Mouse (Mus musculus) embryonic facial prominence, embryonic 15.5 days (tissue): ENCODE measurements around the gene Gm21103. TPM values are rescaled to one million over a fixed set of nuclear protein-coding genes. Genes with fewer than 3 reads are reported as not detected.
"Not testable (repeated sequence)": the region's sequence is repeated elsewhere in the genome, so short reads cannot be mapped to it uniquely, and the experiment has no call there.

Source experiments
- ATAC-seq: fragments of 200-750 bp; cut with Nextera tagmentation; 2 replicates; pipeline ENCODE4 v1.8.0; 2017; ENCODE audit warnings: low read depth, moderate TSS enrichment; ENCODE audit not compliant: insufficient number of reproducible peaks, low FRiP score, low TSS enrichment
- H3K27ac ChIP-seq: fragments of 300-500 bp; sonication (generic); replicated peaks from 2 replicates; pipeline ENCODE4 v1.5.1; 2015; ENCODE audit warnings: mild to moderate bottlenecking, inconsistent platforms
- H3K27me3 ChIP-seq: fragments of 300-500 bp; sonication (generic); 2 replicates; pipeline ENCODE4 v1.6.1; 2015; ENCODE audit warnings: inconsistent platforms
- H3K36me3 ChIP-seq: fragments of 300-500 bp; sonication (generic); 2 replicates; pipeline ENCODE4 v1.6.1; 2015; ENCODE audit warnings: mild to moderate bottlenecking, inconsistent platforms
- H3K4me1 ChIP-seq: fragments of 300-500 bp; sonication (generic); 2 replicates; pipeline ENCODE4 v1.6.1; 2015; ENCODE audit warnings: inconsistent platforms
- H3K4me2 ChIP-seq: fragments of 300-500 bp; sonication (generic); replicated peaks from 2 replicates; pipeline ENCODE4 v1.6.1; 2015; ENCODE audit warnings: mild to moderate bottlenecking, inconsistent platforms
- H3K4me3 ChIP-seq: fragments of 300-500 bp; sonication (generic); replicated peaks from 2 replicates; pipeline ENCODE4 v1.5.1; 2015; ENCODE audit warnings: mild to moderate bottlenecking, inconsistent platforms
- H3K9ac ChIP-seq: fragments of 300-500 bp; sonication (generic); 2 replicates; pipeline ENCODE4 v1.6.1; 2015; ENCODE audit warnings: inconsistent platforms
- H3K9me3 ChIP-seq: fragments of 300-500 bp; sonication (generic); replicated peaks from 2 replicates; pipeline ENCODE4 v1.6.1; 2016; ENCODE audit warnings: inconsistent platforms
- WGBS: fragments of 180-500 bp; shearing (Covaris S2); methylation state at CpG from one replicate; pipeline ENCODE4 v1.1.7; 2015; 5-methylcytosine and 5-hydroxymethylcytosine counted together
- polyA plus RNA-seq: library from polyadenylated mRNA; unstranded; fragments of >200 nt; fragmentation: Nextera tagmentation; extraction: Ambion mirVana; gene quantifications from 2 replicates; pipeline ENCODE4 v1.2.1, GENCODE M21; 2015

Gm21103 gene
- polyA plus RNA-seq = not detected in 2 replicates

DNA sequence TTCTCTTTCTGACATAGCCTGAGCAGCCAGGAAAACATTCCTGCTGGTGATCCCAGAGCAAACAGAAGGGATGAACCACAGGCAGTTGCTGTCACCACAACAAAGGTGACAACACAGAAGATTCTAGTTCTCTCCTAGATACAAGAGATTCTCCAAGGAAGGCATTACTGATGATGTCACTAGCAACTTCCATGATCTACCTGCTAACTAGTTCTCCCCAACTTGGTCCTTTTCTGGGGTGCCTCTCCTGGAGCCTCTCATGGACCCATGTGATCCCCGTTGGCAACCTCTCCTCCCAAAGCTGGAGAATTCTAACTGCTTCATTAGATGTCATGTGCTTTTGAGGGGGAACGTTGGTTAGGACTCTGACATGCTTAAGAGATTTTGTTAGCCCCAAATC, at the start of gene Gm21103:
Gm21103 (minus strand) TSS at position 101 of the 400 bp plus-strand sequence.
- H3K4me3 ChIP-seq, H3K4me1 ChIP-seq, H3K9me3 ChIP-seq, H3K36me3 ChIP-seq, ATAC-seq, H3K27ac ChIP-seq, H3K27me3 ChIP-seq, H3K9ac ChIP-seq, H3K4me2 ChIP-seq: not testable (repeated sequence)
- 75% methylated on average over 2 of the region's 2 CpGs for WGBS

DNA sequence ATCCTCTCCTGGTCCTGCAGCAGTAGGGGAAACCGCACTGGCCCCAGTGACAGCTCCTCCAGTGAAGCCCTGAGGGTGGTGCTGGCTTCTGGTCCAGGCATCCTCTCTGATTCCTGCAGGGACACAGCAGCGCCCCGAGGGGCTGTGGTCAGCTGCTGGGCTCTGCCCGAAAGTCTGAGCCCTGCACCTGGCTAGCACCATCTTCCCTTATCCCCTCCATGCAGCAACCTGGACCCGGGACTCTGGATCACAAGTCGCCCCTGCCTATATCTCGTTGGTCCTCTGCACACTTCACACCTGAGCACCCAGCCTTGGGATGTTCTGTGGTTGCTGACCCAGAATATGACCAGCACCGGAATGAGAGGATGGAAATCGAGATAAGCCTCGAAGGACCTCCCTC, 38.9 kb upstream of the Gm21103 start, which contains the start of gene Gm3618:
Gm3618 (minus strand) TSS at position 101 of the 400 bp plus-strand sequence.
- H3K27me3 ChIP-seq, H3K4me1 ChIP-seq, H3K4me3 ChIP-seq, H3K36me3 ChIP-seq, H3K27ac ChIP-seq, H3K9ac ChIP-seq, H3K9me3 ChIP-seq, H3K4me2 ChIP-seq, ATAC-seq: not testable (repeated sequence)
- no CpG with 5 or more reads among the region's 10 CpGs for WGBS

DNA sequence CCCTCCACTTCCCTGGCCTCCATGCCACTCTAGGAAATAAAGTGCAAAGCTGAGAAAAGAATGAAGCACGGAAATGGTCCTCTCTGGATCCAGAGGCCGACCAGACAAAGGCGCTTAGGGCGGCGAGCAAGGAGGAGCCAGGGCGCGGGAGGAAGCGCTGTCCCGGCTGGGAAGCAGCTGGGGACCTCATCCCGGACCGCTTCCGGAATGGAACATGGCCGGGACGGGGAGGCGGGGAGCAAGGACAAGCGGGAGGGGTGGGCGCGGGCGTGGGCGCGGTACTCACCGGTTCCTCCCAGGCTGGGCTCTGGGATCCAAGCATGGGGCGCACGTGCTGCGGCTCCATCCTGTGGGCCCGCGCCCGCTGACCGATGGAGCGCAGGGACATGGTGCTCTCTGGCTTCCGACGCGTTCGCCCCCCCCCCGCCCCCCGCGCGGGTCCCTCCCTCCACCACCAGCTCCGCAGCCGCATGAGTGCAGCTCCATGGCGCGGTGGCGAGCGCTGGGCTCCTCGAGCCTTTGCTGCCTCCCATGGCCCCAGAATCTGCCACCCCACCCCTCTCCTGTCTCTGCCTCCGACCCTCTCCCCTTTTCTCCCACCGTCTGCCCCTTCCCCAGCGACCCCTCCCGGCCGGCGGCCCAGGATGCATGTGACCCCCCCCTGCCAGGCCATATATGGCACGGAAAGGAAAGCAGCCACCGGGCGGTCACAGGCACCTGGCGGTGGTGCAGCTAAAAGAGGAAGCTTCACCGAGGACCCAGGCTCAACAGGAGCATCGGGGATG, 17.5 kb downstream of the Gm21103 start, which contains the start of gene Gm3411:
Gm3411 (minus strand) TSS at position 320 of the 785 bp plus-strand sequence.
- ATAC-seq, H3K9ac ChIP-seq, H3K27ac ChIP-seq, H3K9me3 ChIP-seq, H3K27me3 ChIP-seq, H3K4me1 ChIP-seq, H3K36me3 ChIP-seq: not testable (repeated sequence)
- Histone ChIP-seq H3K4me2 (peak within 1 kb of the TSS; percentile 77), H3K4me3 (peak within 1 kb of the TSS; percentile 49)
- under 1% methylated on average over 52 of the region's 57 CpGs for WGBS

Other genes with a start within 250 kb of the Gm21103 start
- not detected in 2 replicates for gene Gm6337, start 246.6 kb downstream of the Gm21103 start, polyA plus RNA-seq
- gene Gm8206, start 210.9 kb downstream of the Gm21103 start, polyA plus RNA-seq = 1.4 and 1.9 TPM in 2 replicates
- gene Gm3468, start 196.2 kb downstream of the Gm21103 start, polyA plus RNA-seq = 1.2 TPM in 2 replicates
- gene Gm3476, start 179.0 kb downstream of the Gm21103 start, polyA plus RNA-seq = not detected in 2 replicates
- gene Gm21560, start 85.6 kb downstream of the Gm21103 start, polyA plus RNA-seq = not detected in 2 replicates
- gene Gm3411, start 17.6 kb downstream of the Gm21103 start, polyA plus RNA-seq = 0.69 and 0.75 TPM in 2 replicates
- not detected in 2 replicates for gene Gm3618, start 38.8 kb upstream of the Gm21103 start, polyA plus RNA-seq
- gene Gm16440, start 85.5 kb upstream of the Gm21103 start, polyA plus RNA-seq = not detected in 2 replicates
- gene Gm3591, start 107.6 kb upstream of the Gm21103 start, polyA plus RNA-seq = 0.63 TPM in 1 of 2 replicates, not detected in the other
- gene Gm3594, start 139.8 kb upstream of the Gm21103 start, polyA plus RNA-seq = not detected in 2 replicates
- not detected in 2 replicates for gene Gm8356, start 232.4 kb upstream of the Gm21103 start, polyA plus RNA-seq